Mouse (Mus musculus) c-Kit-positive CD71-positive TER-119-positive erythroid progenitor cells, embryonic 14.5 days (primary cell): ENCODE data around the gene Haghl.

Source experiments
- DNase-seq: peaks from one replicate; pipeline ENCODE4 v3.0.0-alpha.2; 2013; ENCODE audit warnings: low spot score

Haghl gene

DNA sequence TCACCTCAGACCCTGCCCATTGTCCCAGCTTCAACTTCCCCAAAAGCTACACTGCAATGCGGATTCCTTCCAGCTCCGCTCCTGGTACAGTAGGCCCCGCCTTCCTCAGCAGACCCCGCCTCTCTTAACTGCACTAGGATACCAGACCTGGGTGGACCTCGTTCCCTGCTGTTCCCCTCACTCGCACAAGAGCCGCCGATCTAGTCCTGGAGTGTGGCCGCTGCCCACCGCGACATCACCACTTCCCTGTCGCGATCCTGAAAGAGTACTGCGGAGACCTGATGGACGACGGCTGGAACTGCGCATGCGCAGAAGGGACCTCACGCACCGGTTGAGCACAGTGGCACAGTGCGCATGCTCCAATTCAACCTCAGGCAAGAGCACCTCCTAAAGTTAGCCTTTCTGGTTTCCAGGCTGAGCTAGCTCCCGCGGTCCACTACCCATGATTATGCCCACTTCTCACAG, at the start of gene Haghl:
TSS of gene Haghl (minus strand) at position 393 of the 465 bp plus-strand sequence.
- DNase-seq = peak; percentile 96

DNA sequence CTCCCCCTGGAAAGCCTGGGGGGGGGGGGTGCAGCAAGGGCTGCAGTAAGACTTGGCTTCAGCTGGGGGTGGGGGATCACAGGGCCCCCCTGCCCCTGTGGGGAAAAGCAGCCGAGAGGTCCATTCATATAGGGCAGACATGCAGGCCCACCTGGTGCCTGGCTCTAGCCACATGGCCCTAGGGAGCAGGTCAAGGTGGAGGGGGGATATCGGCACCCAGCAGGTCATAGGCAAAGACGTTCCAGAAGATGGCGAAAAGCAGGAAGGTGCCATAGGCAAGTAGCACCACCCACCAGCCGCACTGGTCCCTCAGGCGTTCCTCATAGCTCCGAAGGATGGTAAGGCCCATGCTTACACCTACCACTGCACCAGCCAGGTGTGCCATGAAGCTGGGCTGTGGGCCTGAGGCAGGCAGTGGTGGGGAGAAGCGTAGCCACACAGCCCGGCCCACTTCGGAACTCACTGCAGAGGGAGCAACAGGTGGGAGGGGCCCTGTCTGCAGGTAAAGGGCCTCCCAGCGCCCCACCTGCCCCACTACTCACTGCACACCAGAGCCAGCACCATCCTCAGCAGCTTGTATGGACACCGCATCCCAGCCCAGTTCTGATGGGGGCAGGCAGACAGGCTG, 49.2 kb upstream of the Haghl start:
- DNase-seq = no peak

DNA sequence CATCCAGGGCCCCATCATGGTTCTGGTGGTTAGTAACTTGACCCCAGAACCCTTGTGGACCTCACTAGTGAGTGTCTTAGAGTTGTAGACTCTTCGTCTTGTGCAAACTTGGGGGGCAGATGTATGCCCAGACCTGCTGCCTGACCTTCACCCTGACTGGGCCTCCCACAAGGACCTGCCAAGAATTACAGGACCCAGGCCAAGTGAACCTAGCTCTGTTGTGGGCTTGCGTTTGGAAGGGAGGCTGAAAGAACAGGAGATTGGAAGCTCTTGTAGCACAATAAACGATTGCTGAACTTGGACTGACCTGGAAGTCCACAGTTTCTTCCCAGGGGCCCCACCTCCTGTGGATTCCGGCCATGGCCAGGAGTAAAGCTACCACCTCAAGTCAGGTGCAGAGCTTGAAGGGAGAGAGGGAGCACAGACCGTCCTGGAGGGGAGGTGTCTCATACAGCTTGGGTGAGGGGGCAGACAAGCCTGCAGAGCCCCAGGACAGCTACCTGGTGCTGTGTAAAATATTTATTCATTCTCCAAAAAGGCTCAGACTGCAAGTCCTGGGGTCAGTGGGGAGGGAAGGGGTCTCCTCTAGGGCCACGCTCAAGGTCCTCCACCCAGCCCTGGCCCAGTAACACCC, 48.6 kb upstream of the Haghl start:
- DNase-seq = no peak

DNA sequence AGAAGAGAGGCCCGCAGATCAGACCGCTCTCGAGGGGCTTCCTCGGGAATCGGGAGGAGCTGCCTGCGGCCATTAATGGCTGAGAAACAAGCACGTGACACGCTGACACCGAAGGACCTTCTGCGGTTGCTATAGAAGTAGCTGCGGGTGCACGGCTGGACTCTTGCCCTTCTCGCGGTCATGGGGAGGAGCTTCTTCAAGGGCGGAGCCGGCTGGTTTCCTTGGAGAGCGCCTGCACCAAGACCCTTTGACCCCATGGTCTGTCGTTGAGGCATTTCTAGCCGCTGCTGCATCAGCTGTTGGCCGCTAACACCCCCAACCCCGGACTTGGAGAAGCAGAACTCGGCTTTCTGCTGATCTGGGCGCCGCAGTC, 47.8 kb upstream of the Haghl start, which contains the start of gene Stub1:
TSS of gene Stub1 (minus strand) at position 114 of the 373 bp plus-strand sequence.
- DNase-seq = peak; percentile 61

DNA sequence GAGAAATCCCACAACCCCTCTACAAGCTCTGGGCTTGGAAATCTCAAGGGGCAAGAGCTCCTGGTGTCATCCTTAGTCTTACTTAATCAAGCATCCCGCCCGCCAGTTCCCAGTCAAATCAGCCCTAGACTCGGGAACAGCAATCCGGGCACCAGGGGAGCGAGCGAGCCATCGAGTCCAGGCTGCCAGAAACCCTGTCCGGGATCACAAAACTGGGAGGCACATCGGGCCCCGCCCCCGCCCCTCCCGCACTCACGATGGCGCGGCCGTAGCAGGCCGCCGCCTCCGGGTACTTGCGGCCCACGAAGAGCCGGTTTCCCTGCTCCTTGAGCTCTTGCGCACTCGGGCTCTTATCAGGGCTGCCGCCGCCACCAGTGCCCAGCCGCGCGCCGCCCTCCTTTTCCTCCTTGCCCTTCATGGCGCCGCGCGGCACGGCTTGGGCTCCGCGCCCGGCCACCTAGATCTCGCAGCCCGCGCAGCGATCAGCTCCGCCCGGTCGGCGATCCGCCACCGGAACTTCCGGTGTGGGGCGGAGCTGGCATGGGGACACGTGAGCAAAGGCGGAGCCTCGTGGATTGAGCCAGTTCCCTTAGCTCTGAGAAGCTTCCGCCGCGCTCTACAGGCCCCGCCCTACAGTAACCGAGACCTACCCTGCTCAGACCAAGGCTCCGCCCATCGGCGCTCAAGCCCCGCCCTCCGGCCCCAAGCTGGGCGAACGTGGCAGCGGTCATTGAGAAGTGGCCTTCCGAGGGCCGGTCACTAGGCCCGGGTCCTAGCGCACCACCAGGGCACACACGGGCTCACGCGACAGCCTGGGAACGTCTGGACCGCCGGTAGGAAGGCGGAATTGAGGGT, 47.2 kb upstream of the Haghl start:
- peak; percentile 98 for DNase-seq

DNA sequence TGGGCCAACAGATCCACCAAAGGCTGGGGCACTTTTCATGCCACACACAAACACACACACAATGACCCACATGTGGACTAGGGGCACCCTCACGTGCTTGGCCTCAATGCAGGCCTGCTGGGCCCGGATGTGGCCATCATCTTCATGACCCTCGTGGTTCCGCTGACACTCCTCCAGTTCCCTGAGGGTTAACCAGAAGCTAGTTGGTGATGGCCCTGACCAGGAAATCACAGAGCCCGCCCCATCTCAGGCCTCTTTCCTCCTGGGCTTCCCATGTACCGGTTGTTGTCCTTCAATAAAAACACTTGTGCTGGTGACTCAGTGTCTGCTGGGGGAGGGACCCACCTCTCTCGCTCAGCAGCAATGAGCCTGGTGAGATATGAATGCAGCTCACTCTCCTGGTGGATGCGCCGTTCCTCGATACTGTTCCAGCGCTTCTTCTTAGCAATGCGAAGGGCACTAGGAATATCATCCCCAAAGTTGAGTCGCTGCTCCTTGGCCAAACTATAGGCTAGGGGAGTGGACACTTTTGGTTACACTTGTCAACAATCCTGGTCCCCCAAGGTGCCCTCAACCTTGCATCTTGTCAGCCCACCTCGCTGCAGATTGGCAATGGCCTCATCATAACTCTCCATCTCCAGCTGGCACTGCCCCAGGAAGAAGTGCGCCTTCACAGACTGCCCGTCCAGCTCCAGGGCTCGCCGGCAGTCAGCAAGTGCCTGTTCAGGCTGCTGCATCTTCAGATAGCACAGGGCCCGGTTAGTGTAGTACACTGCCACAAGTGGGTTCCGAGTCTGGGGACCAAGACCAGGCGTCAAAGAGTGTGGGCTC, 46.2 kb upstream of the Haghl start:
- no peak for DNase-seq

DNA sequence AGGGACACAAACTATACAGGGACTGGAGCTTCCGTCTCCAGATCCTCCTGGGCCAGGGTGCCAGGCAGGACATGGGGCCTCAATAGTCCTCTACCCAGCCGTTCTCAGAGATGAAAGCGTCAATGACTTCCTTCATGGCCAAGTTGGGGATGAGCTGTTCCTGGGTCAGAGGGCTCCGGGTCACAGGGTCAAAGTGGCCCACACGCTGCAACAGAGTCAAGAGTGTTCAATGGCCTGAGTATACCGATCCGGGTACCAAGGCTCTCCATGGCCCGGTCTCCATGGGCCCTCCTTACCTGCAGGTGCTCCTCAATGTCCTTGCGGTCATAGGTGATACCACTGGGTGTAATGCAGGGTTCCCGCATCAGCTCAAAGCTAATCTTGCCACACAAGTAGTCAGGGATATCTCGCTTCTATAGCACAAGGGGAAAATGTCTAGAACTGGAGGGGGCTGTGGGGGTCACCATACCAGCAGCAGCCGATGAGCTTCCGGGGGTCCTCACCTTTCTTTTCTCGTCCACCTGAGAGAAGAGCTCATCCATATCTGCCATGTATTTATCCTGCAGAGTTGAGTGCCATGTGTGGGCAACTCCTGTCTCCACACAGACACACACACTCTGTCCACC, 45.4 kb upstream of the Haghl start:
- no peak for DNase-seq

DNA sequence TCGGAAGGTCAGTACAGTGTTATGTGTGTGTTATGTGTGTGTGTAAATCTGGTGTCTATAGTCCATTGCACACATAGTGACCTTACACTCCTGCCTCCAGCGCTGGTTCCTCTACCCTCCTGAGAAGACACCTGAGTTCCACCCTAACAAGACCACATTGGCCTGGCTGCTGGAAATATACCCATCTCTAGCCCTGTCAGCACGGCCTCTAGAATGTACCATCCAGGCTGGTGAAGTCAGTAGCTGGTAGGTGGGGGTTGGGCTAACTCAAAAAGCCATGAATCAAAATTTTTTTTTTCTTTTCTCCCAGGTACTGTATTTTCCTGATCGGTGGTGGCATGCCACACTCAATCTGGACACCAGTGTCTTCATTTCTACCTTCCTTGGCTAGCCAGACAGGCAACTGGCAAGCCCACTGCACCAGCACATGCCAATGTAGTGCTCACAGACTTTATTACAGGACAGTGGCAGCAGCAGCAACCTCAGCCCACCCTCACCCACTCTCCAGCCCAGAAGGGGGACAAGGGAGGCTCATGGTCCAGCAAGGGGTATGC, 44.8 kb upstream of the Haghl start:
- DNase-seq = no peak

DNA sequence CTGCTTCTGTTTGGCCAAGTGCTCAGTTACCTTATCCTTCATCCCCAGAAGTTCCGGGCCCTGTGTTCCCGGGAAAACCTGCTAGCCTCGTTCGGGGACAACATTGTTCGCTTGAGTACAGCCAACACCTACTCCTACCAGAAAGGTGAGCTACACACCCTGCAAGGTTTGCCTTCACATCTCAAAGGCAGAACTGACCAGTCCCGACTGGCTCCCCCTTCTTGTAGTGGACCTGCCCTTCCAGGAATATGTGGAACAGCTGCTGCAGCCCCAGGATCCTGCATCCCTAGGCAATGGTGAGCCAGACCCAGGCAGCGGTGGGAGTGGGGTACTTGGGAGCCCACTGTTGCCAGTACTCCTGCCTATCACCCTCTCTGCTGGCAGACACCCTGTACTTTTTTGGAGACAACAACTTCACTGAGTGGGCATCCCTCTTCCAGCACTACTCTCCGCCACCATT, 44.1 kb upstream of the Haghl start:
- no peak for DNase-seq

DNA sequence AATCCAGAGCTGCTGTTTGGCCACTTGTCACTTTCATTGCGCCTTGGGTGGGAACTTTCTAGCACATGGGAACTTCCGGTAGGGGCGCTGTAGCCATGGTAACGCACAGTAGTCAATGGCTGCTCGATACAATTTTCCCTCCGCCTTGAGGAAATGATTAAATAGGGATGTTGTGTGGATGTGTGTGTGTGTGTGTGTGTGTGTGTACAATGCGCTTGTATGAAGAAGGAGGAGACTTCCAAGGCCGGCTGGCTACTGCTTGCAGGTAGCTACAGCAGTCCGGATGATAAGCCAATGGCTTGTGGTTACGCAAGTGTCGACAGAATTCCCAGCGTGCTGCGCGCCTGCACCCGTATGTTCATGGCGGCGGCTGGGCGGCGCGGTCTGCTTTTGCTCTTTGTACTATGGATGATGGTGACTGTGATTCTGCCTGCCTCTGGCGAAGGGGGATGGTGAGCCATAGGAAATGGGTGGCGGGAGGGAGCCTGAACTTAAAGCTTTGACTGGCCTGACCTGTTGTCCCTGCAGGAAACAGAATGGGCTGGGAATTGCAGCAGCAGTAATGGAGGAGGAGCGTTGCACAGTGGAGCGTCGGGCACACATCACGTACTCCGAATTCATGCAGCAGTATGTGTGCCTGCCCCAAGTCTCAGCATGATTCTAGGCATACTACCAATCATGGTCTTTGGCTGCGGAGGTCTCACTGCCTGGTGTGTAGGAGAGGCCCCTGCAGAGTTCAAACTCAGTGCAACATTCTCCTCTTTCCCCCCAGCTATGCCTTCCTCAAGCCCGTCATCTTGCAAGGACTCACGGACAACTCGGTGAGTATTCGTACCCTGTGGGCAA, 43.5 kb upstream of the Haghl start, which contains the start of gene Jmjd8:
TSS of gene Jmjd8 (plus strand) at position 156 of the 846 bp plus-strand sequence.
- peak; percentile 71 for DNase-seq

DNA sequence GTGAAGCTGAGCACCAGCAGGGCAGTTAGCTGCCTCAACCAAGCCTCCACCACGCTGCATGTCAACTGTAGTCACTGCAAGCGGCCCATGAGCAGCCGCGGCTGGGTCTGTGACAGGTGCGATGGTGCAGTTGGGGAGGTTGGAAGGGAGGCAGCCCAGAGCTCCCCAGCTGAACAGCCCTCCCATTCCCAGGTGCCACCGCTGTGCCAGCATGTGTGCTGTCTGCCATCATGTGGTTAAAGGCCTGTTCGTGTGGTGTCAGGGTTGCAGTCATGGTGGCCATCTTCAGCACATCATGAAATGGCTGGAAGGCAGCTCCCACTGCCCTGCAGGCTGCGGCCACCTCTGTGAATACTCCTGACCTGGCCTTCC, 42.7 kb upstream of the Haghl start:
- no peak for DNase-seq

DNA sequence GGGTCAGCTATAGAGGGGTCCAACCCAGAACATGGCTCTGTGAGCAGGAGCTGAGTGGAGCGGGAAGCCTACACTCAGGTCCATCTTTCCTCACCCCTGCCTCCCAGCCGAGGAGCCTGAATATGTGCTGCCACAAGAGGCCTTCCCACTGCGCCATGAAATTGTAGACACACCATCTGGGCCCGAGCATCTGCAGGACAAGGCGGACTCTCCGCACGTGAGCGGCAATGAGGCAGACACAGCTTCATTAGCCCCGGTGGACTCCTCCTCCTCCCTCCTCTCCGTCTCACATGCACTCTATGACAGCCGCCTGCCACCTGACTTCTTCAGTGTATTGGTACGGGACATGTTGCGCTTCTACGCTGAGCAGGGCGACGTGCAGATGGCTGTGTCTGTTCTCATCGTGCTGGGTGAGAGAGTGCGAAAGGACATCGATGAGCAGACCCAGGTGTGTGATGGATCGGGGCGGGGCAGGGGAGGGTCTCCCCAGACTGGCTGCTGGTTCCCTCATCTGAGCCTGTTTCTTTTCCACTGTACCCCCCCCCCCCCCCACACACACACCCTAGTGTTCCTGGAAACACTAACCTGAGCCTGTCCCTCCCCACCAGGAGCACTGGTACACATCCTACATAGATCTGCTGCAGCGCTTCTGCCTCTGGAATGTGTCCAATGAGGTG, 42.2 kb upstream of the Haghl start:
- DNase-seq = no peak

DNA sequence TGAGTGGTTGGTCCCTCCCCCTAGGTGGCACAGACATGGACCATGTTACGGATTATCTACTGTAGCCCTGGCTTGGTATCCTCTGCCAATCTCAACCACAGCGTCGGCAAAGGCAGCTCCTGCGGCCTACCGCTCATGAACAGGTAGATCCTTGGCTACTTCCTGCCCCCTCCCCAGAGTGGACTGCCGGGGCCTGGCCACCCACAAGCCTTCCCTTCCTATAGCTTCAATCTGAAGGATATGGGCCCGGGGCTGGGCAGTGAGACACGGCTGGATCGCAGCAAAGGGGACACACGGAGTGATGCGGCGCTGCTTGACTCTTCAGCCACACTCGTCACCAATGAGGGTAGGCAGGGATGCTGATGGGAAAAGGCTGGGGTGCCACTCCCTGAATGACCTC, 41.5 kb upstream of the Haghl start:
- no peak for DNase-seq

DNA sequence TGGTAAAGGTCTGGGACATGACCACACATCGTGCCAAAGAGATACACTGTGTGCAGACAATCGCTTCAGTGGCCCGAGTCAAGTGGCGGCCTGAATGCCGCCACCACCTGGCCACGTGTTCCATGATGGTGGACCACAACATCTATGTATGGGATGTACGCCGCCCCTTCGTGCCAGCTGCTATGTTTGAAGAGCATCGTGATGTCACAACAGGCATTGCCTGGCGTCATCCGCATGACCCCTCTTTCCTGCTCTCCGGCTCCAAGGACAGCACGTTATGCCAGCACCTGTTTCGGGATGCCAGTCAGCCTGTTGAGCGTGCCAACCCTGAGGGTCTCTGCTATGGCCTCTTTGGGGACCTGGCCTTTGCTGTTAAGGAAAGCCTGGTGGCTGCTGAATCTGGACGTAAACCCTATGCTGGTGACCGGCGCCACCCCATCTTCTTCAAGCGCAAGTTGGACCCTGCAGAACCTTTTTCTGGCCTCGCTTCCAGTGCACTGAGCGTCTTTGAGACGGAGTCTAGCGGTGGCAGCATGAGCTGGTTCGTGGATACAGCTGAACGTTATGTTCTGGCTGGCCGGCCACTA, 40.6 kb upstream of the Haghl start:
- DNase-seq = no peak

DNA sequence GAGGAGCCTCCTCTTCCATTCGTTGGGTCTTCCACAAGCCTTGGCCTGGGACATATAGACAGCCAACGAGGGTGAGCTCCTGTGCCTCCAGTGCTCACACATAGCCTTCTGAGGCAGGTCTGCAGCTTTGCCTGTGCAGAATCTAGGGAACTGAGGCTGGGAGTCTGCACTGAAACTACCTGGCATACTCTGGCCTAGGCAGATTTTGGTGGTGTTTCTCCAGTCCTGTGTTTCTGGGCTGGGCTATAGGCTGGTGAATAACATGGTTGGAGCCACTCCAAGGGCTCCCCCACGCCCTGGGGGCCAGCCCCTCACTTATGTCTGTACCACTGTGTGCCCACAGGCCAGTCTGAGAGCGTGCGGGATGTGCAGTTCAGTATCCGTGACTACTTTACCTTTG, 39.8 kb upstream of the Haghl start:
- DNase-seq = no peak

DNA sequence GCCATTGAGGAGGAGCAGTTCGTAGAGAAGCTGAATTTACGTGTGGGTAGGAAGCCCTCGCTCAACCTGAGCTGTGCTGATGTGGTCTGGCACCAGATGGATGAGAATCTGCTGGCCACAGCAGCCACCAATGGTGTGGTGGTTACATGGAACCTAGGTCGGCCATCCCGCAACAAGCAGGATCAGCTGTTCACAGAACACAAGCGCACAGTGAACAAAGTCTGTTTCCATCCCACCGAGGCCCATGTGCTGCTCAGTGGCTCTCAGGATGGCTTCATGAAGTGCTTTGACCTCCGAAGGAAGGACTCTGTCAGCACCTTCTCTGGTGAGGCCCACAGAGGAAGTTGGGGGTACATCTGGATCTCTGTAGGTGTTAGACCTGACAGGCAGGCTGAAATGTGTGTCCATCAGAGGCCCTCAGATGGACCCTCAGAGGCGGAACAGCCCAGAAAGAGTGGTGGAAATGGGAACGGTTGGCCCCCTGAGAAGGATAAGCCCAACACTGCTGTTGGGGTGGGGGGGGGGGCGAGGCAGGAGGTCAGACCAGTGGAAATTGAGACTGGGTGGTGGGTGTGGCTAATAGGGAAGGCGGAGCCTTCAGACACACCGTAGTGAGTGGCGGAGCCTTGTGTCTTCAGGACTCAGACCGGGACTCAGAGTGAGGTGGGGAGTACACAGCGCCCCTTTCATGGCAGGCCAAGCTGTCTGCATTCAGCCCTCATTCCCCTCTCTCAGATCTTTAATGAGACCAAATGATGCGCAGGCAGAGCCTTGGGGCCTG, 39.1 kb upstream of the Haghl start:
- no peak for DNase-seq

DNA sequence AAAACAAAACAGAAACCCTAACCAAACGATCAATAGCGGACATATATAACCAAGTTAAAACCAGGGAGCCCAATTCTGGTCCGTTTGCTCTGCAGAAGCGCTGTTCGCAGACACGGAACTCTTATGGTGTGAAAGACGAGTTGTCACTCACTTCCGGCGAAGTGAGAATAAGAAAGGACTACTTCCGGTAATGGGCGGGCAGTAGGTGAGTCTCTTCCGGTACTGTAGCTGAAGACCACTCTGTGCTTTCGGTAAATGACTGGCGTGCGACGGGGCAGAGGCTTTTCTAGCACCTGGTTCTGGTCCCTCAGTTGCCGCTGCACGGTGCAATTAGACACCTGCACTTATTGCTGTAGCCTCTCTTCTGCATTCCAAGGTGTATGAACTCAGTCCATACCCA, 38.0 kb upstream of the Haghl start, which contains the start of gene Wdr24:
TSS of gene Wdr24 (plus strand) at position 176 of the 400 bp plus-strand sequence.
- peak; percentile 85 for DNase-seq
